Mouse (Mus musculus): Measurements from ENCODE around the gene Lars2.

GRCm38 (mm10) chr9:123480253-123480921 is 113.7 kb downstream of the Lars2 start:
- no peak for TF ChIP-seq CTCF (IDR thresholded peaks at IDR 0.05; ENCODE audit: low read depth)
- TF ChIP-seq EP300 (optimal IDR thresholded peaks at IDR 0.05), result no peak
